Mouse (Mus musculus) CH12.LX (cell line): Measurements from ENCODE around the gene Mdk.

Experiments
- CTCF ChIP-seq, 2 experiments: IDR thresholded peaks in 1 of 2; conservative IDR thresholded peaks in 1 of 2; 2 replicates each; pipeline ENCODE4 v1.5.1; 2011 to 2012; ENCODE audit warnings: low read depth in 2 of 2, low read length in 2 of 2, improper control_type of control experiment in 1 of 2, inconsistent platforms in 1 of 2, mild to moderate bottlenecking in 1 of 2, moderate library complexity in 1 of 2
- E2F4 ChIP-seq: IDR thresholded peaks from 2 replicates; pipeline ENCODE4 v1.6.1; 2011; ENCODE audit warnings: low read depth, low read length, improper control_type of control experiment; ENCODE audit not compliant: insufficient replicate concordance
- EP300 ChIP-seq: IDR thresholded peaks from 2 replicates; pipeline ENCODE4 v1.6.1; 2011; ENCODE audit warnings: low read length, improper control_type of control experiment
- JUND ChIP-seq: conservative IDR thresholded peaks from 2 replicates; pipeline ENCODE4 v1.6.1; 2011; ENCODE audit warnings: low read depth, low read length, improper control_type of control experiment
- KAT2A ChIP-seq: IDR thresholded peaks from 2 replicates; pipeline ENCODE4 v1.6.1; 2012; ENCODE audit warnings: low read length, improper control_type of control experiment, inconsistent platforms; ENCODE audit not compliant: insufficient replicate concordance
- MAFK ChIP-seq: IDR thresholded peaks from 2 replicates; pipeline ENCODE4 v1.6.1; 2011; ENCODE audit warnings: low read length, improper control_type of control experiment; ENCODE audit not compliant: insufficient replicate concordance
- MAX ChIP-seq: IDR thresholded peaks from 2 replicates; pipeline ENCODE4 v1.6.1; 2011; ENCODE audit warnings: low read length, improper control_type of control experiment
- MEF2A ChIP-seq: IDR thresholded peaks from 2 replicates; pipeline ENCODE4 v1.6.1; 2014; ENCODE audit warnings: low read depth, mild to moderate bottlenecking, inconsistent platforms, low read length, improper control_type of control experiment, borderline replicate concordance
- POLR2A ChIP-seq: IDR thresholded peaks from 2 replicates; pipeline ENCODE4 v1.6.1; 2011; ENCODE audit warnings: low read depth, mild to moderate bottlenecking, improper control_type of control experiment, low read length
- USF2 ChIP-seq: conservative IDR thresholded peaks from 2 replicates; pipeline ENCODE4 v1.6.1; 2011; ENCODE audit warnings: low read depth, low read length, improper control_type of control experiment

DNA sequence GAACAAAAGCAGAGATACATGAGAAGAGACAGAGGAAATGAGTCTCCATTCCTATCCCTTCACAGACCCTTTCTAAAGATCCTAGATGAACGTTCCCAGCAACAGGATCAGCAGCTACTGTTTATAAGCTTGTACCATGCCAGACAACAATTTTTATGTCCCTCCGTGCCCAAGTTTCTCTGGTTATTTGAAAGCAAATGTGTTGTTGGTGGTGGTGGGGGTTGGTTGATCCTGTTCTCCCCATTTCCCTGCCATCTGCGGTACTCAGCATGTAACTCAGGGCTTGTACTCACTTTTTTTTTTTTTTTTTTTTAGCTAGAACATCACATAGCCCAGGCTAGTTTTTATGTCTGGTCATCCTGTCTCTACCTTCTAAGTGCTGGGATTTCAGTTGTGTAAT, 33.0 kb downstream of the Mdk start:
- TF ChIP-seq CTCF (conservative IDR thresholded peaks at IDR 0.05 in 1 of 2, IDR thresholded peaks at IDR 0.05 in 1 of 2; ENCODE audit: low read depth in 2 of 2, low read length in 2 of 2) (no peak), MAX (no peak), POLR2A (no peak), KAT2A (no peak), EP300 (no peak), E2F4 (no peak), USF2 (no peak), MEF2A (no peak), JUND (no peak), MAFK (no peak)
